Mouse (Mus musculus) kidney, embryonic 14.5 days (tissue): Measurements from ENCODE around the gene Col4a3. TPM values are rescaled to one million over a fixed set of nuclear protein-coding genes. Genes with fewer than 3 reads are reported as not detected.

ENCODE experiments used
- ATAC-seq: fragments of 200-750 bp; cut with Nextera tagmentation; 2 replicates; pipeline ENCODE4 v1.8.0; 2017; ENCODE audit warnings: moderate number of reproducible peaks, mild to moderate bottlenecking, moderate TSS enrichment, moderate library complexity; ENCODE audit not compliant: low FRiP score, low TSS enrichment
- H3K27ac ChIP-seq: fragments of 300-500 bp; sonication (generic); 2 replicates; pipeline ENCODE4 v1.5.1; 2014; ENCODE audit warnings: low read depth, mild to moderate bottlenecking, low read length, moderate library complexity, mixed read lengths
- H3K27me3 ChIP-seq: fragments of 300-500 bp; sonication (generic); 2 replicates; pipeline ENCODE4 v1.6.1; 2014; ENCODE audit warnings: mild to moderate bottlenecking, low read length; ENCODE audit not compliant: control insufficient read depth, insufficient read depth
- H3K36me3 ChIP-seq: fragments of 300-500 bp; sonication (generic); 2 replicates; pipeline ENCODE4 v1.6.1; 2014; ENCODE audit warnings: low read length, mixed read lengths; ENCODE audit not compliant: control insufficient read depth, insufficient read depth
- H3K4me1 ChIP-seq: fragments of 300-500 bp; sonication (generic); 2 replicates; pipeline ENCODE4 v1.6.1; 2014; ENCODE audit warnings: low read length, mixed read lengths; ENCODE audit not compliant: control insufficient read depth, insufficient read depth
- H3K4me2 ChIP-seq: fragments of 300-500 bp; sonication (generic); replicated peaks from 2 replicates; pipeline ENCODE4 v1.6.1; 2014; ENCODE audit warnings: low read depth, mild to moderate bottlenecking, low read length
- H3K4me3 ChIP-seq: fragments of 300-500 bp; sonication (generic); 2 replicates; pipeline ENCODE4 v1.5.1; 2014; ENCODE audit warnings: mild to moderate bottlenecking, low read length
- H3K9ac ChIP-seq: fragments of 300-500 bp; sonication (generic); 2 replicates; pipeline ENCODE4 v1.6.1; 2014; ENCODE audit warnings: low read depth, mild to moderate bottlenecking, low read length, moderate library complexity
- H3K9me3 ChIP-seq: fragments of 300-500 bp; sonication (generic); 2 replicates; pipeline ENCODE4 v1.6.1; 2016; ENCODE audit warnings: low read length; ENCODE audit not compliant: control insufficient read depth
- WGBS: fragments of 180-500 bp; shearing (Covaris S2); extraction: QIAGEN DNeasy Blood & Tissue Kit; methylation state at CpG from one replicate; pipeline ENCODE4 v1.1.7; 2014; 5-methylcytosine and 5-hydroxymethylcytosine counted together
- polyA plus RNA-seq: library from polyadenylated mRNA; unstranded; fragments of >200 nt; fragmentation: Nextera tagmentation; extraction: Ambion mirVana; gene quantifications from 2 replicates; pipeline ENCODE4 v1.2.1, GENCODE M21; 2014

The Col4a3 gene
- polyA plus RNA-seq, 1 experiment from 2014 or later, result 1.2 TPM

DNA sequence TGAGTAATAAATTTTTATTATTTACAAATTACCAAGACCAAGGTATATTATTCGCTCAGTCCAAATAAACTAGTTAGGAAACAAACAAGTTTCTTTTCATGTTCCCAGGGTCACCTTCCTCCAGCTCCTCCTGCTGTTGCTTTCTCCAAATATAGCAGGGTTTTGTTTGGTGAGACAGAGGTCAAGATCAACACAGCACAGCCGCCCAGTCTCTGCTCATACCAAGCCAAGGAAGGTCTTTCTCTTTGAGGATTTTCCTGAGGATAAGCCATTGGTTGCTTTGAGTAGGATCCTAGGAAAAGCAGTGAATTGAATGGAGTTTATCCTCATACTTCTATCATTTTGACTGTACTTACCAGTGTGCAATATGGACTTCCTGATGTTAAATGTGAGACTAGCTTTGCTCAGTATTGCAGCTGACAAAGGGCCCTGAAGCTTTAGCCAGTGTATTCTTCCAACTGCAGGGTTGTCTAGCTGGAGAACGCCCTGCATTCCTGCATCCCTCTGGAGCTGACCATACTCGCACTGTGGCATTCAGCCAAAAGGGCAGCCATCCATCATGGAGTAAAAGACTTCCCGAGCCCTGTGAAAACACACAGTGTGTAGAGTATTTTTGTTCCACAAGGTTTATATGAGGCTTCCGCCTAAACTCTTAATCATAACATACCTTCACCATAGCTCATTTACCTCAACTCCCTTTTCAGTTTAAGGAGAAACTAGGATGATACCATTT lies 10.3 kb downstream of the Col4a3 start:
- H3K4me1 ChIP-seq, result no peaks in the 10 kb centered on the region
- H3K9me3 ChIP-seq, result no peaks in the 10 kb centered on the region
- WGBS, result 25% methylated on average over 6 of the region's 6 CpGs
- H3K9ac ChIP-seq, result no peak overlapping the region
- no peak overlapping the region; the same call in 1 of the 2 replicates for H3K27ac ChIP-seq
- H3K4me2 ChIP-seq, result no peak overlapping the region
- H3K36me3 ChIP-seq, result no peaks in the 10 kb centered on the region
- peak; percentile 93 for ATAC-seq
- no peaks in the 10 kb centered on the region for H3K27me3 ChIP-seq
- no peak overlapping the region for H3K4me3 ChIP-seq

DNA sequence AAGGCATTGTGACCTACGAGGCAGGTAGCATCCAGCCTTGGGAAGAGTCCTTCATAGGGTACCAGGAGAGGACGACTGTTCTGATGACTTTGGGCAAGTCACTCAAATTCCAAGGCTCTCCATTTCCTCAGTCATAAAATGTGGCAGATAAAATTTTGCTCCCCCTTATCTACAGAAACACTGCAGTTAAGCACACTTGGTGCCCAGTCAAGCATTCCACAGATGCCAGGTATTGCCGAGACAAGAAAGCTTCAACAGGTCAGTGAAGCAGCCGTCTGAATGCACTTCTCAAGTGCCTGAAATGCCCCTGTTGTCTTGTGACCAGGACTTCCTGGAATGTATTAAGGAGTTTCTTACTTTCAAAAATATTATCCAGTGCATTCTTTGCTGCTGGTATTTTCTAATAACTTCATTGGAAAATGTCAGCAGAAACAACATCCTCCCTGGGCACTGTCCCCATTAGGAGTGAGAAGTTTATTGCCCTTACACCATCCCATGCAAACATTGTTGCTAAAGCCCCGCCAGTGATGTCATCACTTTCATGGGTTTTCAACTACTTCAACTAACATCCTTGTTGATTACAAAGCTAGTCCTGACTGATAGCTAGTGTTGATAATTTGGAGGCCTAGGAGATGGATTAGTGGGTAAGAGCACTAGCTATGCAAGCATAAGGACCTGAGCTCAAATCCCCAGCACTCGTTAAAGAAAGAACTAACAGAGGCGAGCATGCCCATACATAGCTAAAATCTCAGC lies 16.7 kb downstream of the Col4a3 start:
- Histone ChIP-seq H3K4me3 (no peak overlapping the region), H3K4me1 (no peaks in the 10 kb centered on the region), H3K9ac (no peak overlapping the region), H3K9me3 (no peaks in the 10 kb centered on the region), H3K27ac (no peak overlapping the region), H3K27me3 (no peaks in the 10 kb centered on the region), H3K4me2 (no peak overlapping the region), H3K36me3 (no peaks in the 10 kb centered on the region)
- WGBS, result 64% methylated on average over 7 of the region's 7 CpGs
- no peak for ATAC-seq

DNA sequence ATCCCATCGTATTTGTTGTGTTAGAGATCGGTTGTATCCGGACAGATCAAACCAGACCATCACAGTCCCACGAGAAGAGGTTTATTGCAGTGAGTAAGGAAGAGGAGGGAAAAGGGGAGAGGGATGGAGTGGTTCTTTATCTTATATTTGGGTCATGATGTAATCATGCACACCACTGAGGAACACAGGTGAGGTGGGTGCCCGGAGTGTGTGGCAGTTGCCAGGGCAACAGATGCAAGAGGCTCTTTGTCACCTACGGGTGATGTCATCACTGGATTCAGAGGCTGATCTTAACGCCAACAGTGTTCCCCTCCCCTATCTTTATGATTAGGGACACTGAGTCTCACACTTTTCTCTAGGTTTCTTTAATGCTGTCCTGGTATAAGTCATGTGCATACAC lies 18.6 kb downstream of the Col4a3 start:
- H3K4me3 ChIP-seq, result no peak overlapping the region
- no peaks in the 10 kb centered on the region for H3K4me1 ChIP-seq
- H3K9me3 ChIP-seq, result no peaks in the 10 kb centered on the region
- no peak overlapping the region for H3K4me2 ChIP-seq
- no peak overlapping the region for H3K9ac ChIP-seq
- WGBS, result 84% methylated on average over 7 of the region's 7 CpGs
- H3K36me3 ChIP-seq, result no peaks in the 10 kb centered on the region
- no peaks in the 10 kb centered on the region for H3K27me3 ChIP-seq
- H3K27ac ChIP-seq, result no peak overlapping the region
- ATAC-seq, result no peak

DNA sequence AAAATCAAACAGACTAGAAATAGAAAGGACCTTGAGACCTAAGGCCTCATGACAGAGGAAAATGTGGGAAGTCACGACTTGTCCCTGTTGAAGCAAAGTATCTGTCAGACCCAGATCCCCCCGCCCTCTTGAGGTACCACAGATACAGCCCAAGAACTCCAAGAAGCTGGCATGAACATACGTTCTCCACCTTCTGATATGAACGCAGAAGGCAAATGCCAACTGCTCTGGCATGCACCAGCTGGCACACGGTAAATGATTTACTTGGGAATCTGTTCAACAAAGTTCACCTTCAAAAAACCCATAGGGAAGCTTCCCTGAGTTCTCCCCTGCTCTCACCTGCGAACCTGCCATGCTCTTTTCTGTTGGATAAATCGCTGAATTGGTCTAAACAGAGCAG lies 19.1 kb downstream of the Col4a3 start:
- no peak overlapping the region for H3K27ac ChIP-seq
- no peaks in the 10 kb centered on the region for H3K36me3 ChIP-seq

DNA sequence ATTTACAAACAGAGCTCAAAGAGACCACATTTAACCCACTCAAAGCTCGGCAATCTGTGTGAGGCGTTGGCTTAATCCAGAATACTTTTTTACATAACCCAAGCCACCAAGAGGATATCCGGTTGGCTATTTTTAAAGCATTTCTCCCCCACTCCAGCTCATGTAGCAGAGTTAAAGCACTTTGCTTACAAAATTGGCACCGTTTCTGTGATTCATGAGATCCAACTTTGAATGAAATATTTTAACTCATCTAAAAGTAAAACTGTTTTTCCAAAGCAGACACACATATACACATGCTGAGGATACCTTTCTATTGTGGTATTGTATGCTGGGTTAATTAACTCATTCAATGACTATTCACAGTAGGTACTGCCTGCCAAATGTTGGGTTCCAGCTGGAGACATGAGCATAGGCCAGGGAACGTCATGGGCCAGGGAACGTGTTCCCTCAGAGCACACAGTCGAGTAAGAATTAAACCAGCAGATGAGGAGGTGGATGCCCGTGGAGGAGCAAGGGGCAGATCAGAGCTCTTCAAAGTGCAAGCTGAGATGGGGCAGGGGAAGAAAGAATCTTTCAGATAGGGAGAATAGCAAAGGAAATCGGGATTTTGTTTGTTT lies 22.0 kb downstream of the Col4a3 start:
- Histone ChIP-seq H3K27ac (no peak overlapping the region), H3K9me3 (no peaks in the 10 kb centered on the region), H3K4me1 (no peaks in the 10 kb centered on the region), H3K4me2 (no peak overlapping the region), H3K27me3 (no peaks in the 10 kb centered on the region), H3K36me3 (no peaks in the 10 kb centered on the region), H3K4me3 (no peak overlapping the region), H3K9ac (no peak overlapping the region)
- ATAC-seq, result no peak
- WGBS, result 72% methylated on average over 9 of the region's 9 CpGs

More for the DNA sequence above, 19.1 kb downstream of the Col4a3 start:
- Histone ChIP-seq H3K4me3 (no peak overlapping the region), H3K4me1 (no peaks in the 10 kb centered on the region), H3K9me3 (no peaks in the 10 kb centered on the region), H3K9ac (no peak overlapping the region), H3K27me3 (no peaks in the 10 kb centered on the region), H3K4me2 (no peak overlapping the region)
- no peak for ATAC-seq
- WGBS, result 82% methylated on average over 7 of the region's 7 CpGs

DNA sequence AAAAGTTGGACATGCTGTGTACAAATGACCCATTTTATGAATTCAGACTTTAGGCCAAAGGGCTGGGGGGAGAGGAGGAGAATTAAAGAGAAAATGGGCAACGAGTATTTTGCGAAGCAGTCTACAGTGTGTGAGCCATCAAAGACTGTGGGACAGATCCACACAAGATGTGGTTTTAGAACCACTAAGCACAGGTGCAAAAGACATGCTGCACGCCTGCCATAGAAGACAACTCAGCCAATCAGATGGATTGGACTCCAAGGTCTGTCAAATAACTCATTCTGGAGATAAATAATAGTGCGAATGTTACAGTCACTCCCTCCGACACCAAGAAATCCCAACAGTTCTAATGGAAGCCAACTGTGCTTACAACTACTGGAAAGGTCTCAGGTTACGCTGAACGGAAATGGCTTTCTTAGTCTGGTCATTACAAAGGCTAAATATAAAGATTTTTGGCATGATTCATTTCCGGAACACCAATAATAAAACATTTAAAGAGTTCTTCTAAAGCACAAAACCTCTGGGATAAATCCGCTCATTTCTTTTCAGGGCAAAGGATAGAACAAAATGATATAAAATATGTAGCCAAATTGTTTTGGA lies 25.4 kb downstream of the Col4a3 start:
- Histone ChIP-seq H3K27ac (no peak overlapping the region), H3K4me3 (no peak overlapping the region), H3K4me1 (peaks cover 4% of the 10 kb centered on the region; the same call in 1 of the 2 replicates), H3K4me2 (no peak overlapping the region), H3K9me3 (no peaks in the 10 kb centered on the region), H3K27me3 (no peaks in the 10 kb centered on the region), H3K9ac (no peak overlapping the region), H3K36me3 (no peaks in the 10 kb centered on the region)
- ATAC-seq, result 0 out of 2 replicates have a peak, but pooled peaks have one; percentile 57
- 45% methylated on average over 9 of the region's 9 CpGs for WGBS

DNA sequence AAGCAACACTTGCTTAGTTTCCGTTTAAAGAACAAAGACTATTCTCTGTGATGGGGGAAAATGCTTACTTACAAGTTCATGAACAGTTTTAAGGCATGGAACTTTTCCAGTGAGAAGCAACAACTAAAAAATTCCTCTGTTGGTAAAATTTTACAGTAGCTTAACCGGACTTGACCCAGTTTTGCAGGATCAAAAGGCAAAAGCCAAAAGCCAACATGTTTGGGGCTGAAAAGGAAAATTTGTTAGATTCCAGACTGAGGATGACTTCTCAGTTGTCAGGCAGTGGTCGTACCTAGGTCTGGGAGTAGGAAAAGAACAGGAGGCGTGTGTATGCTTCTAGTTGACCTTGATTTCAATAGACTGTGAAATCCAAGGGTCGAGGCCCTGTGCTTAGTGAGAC lies 31.3 kb downstream of the Col4a3 start:
- no peak overlapping the region for H3K4me3 ChIP-seq
- H3K36me3 ChIP-seq, result no peaks in the 10 kb centered on the region
- H3K9me3 ChIP-seq, result no peaks in the 10 kb centered on the region
- no peak overlapping the region for H3K9ac ChIP-seq
- no peak overlapping the region for H3K4me2 ChIP-seq
- WGBS, result 45% methylated on average over 5 of the region's 5 CpGs
- H3K4me1 ChIP-seq, result peaks cover 15% of the 10 kb centered on the region; the same call in 1 of the 2 replicates
- no peak overlapping the region; the same call in 1 of the 2 replicates for H3K27ac ChIP-seq
- ATAC-seq, result no peak
- H3K27me3 ChIP-seq, result no peaks in the 10 kb centered on the region

DNA sequence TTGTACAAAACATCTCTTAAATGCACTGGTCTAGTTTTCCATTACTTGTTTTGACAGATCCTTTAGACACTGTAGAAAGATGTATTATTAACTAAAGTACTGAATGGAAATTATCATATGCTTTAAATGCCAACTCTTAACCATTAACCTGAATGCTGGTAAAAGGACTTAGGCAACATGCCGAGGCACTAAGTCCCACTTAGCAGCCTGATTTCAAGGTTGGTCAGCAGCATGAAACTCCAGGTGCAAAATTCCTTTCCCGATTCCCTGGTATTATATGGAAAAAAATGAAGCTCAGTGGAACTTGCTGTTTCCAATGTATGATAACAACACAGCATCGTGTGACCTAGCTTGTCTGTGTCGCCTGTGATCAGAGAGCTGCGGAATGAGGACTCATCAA lies 31.9 kb downstream of the Col4a3 start:
- H3K27ac ChIP-seq, result no peak overlapping the region
- 75% methylated on average over 5 of the region's 5 CpGs for WGBS
- no peak overlapping the region for H3K9ac ChIP-seq

More for the DNA sequence above, 31.9 kb downstream of the Col4a3 start:
- Histone ChIP-seq H3K4me2 (no peak overlapping the region), H3K4me3 (no peak overlapping the region), H3K36me3 (no peaks in the 10 kb centered on the region), H3K4me1 (peaks cover 15% of the 10 kb centered on the region; the same call in 1 of the 2 replicates), H3K9me3 (no peaks in the 10 kb centered on the region), H3K27me3 (no peaks in the 10 kb centered on the region)
- no peak for ATAC-seq
